Mouse (Mus musculus) liver, embryonic 14.5 days (tissue): ENCODE results near the gene Sbk1. TPM values are rescaled to one million over a fixed set of nuclear protein-coding genes. Genes with fewer than 3 reads are reported as not detected.
A peak's percentile ranks its signal among the peaks of the same experiment; 100 is the strongest.

Experiments
- ATAC-seq: fragments of 200-750 bp; cut with Nextera tagmentation; 2 replicates; pipeline ENCODE4 v1.8.0; 2017; ENCODE audit warnings: moderate number of reproducible peaks, mild to moderate bottlenecking, moderate library complexity; ENCODE audit not compliant: insufficient read depth
- DNase-seq, 3 experiments: peaks; one replicate each; pipeline ENCODE4 v3.0.0-alpha.2; 2012 to 2013; ENCODE audit warnings: low read depth in 3 of 3, low spot score in 3 of 3
- H3K27ac ChIP-seq: fragments of 300-500 bp; sonication (generic); 2 replicates; pipeline ENCODE4 v1.5.1; 2014; ENCODE audit warnings: moderate library complexity, mild to moderate bottlenecking, control low read depth, inconsistent platforms
- H3K27me3 ChIP-seq: fragments of 300-500 bp; sonication (generic); 2 replicates; pipeline ENCODE4 v1.6.1; 2014; ENCODE audit warnings: mild to moderate bottlenecking, low read length, moderate library complexity; ENCODE audit not compliant: control insufficient read depth, insufficient read depth
- H3K36me3 ChIP-seq: fragments of 300-500 bp; sonication (generic); replicated peaks from 2 replicates; pipeline ENCODE4 v1.6.1; 2014; ENCODE audit warnings: low read depth; ENCODE audit not compliant: control insufficient read depth, insufficient read depth
- H3K4me1 ChIP-seq, 2 experiments: fragments of 200-500 bp in 1 of 2; fragments of 300-500 bp in 1 of 2; sonication (generic) in 1 of 2; replicated peaks; 2 replicates each; pipeline ENCODE4 v1.6.1; 2012 to 2014; ENCODE audit warnings: antibody characterized with exemption in 1 of 2, inconsistent platforms in 1 of 2, low read length in 1 of 2; ENCODE audit not compliant: control insufficient read depth in 2 of 2, insufficient read depth in 2 of 2
- H3K4me2 ChIP-seq: fragments of 300-500 bp; sonication (generic); 2 replicates; pipeline ENCODE4 v1.6.1; 2014; ENCODE audit warnings: low read depth, mild to moderate bottlenecking, control low read depth, moderate library complexity
- H3K4me3 ChIP-seq, 2 experiments: fragments of 200-500 bp in 1 of 2; fragments of 300-500 bp in 1 of 2; sonication (generic) in 1 of 2; 2 replicates each; pipeline ENCODE4 v1.5.1; 2012 to 2014; ENCODE audit warnings: low read depth in 2 of 2, low read length in 2 of 2, mild to moderate bottlenecking in 2 of 2, control low read depth in 1 of 2, inconsistent platforms in 1 of 2, moderate library complexity in 1 of 2; ENCODE audit not compliant: insufficient read depth in 1 of 2
- H3K9ac ChIP-seq: fragments of 300-500 bp; sonication (generic); replicated peaks from 2 replicates; pipeline ENCODE4 v1.6.1; 2014; ENCODE audit warnings: mild to moderate bottlenecking, control low read depth, moderate library complexity
- H3K9me3 ChIP-seq: fragments of 300-500 bp; sonication (generic); 2 replicates; pipeline ENCODE4 v1.6.1; 2016; ENCODE audit warnings: low read length, mixed read lengths; ENCODE audit not compliant: control insufficient read depth
- CTCF ChIP-seq: IDR thresholded peaks from 2 replicates; pipeline ENCODE4 v1.5.1; 2016; ENCODE audit warnings: antibody characterized with exemption, low read depth, control low read depth
- EP300 ChIP-seq: IDR thresholded peaks from 2 replicates; pipeline ENCODE4 v1.6.1; 2016; ENCODE audit warnings: antibody characterized with exemption, low read depth
- WGBS: fragments of 180-500 bp; shearing (Covaris S2); extraction: QIAGEN DNeasy Blood & Tissue Kit; methylation state at CpG from one replicate; pipeline ENCODE4 v1.1.7; 2014; ENCODE audit not compliant: insufficient replicate concordance; 5-methylcytosine and 5-hydroxymethylcytosine counted together
- polyA plus RNA-seq, 2 experiments: library from polyadenylated mRNA; depleted of rRNA in 1 of 2; stranded (reverse) in 1 of 2; unstranded in 1 of 2; fragments of >200 nt; fragmentation: Nextera tagmentation in 1 of 2; extraction: Ambion mirVana in 1 of 2; gene quantifications; 2 replicates each; pipeline versions ENCODE4 v1.2.1 to v1.2.3; 2012 to 2014

Gene Sbk1
- polyA plus RNA-seq, 2 experiments = 0.86 to 0.90 TPM

DNA sequence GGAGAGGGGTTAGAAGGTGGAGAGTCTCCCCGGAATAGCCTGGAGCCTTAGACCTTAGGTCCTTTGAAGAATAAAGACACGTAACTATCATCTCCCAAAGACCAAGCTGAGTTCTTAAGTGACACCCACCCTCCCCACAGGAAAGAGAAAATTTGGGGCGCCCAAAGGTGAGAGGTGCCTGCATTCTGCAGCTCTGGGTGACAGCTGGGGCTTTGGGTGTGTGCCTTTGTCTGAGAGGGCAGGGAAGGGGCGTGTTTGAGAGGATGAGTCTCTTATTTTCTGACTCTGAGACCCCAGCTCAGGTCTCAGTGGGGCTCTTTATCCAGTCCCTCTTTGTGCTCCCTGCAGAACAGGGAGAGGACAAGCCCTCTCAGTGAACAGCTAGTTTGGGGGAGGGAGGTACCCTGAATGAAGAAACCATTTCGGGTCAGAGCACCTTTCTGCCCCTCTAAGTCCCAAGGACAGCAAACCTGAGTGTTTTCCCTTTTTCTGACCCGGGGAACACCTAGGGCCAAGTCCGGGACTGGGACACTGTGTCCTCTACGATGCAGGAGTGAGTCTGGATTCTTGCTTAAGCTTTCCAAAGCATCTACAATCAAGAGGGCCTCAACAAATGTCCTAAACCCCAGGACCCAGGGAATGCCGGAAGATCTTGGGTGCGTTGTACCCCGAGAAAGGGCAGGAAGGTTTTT lies 1.1 kb downstream of the Sbk1 start:
- Histone ChIP-seq H3K36me3 (no peaks in the 10 kb centered on the region), H3K27ac (no peak overlapping the region), H3K9ac (no peak overlapping the region), H3K4me2 (peak overlapping the region; percentile 80), H3K4me1 (peaks cover 0 to 10% of the 10 kb centered on the region in 2 experiments), H3K27me3 (peaks cover 38% of the 10 kb centered on the region), H3K9me3 (no peaks in the 10 kb centered on the region), H3K4me3 (peak overlapping the region; percentile 51 to 58; a peak in 3 of 4 replicates)
- TF ChIP-seq CTCF (no peak), EP300 (no peak)
- ATAC-seq = no peak
- WGBS = 23% methylated on average over 11 of the region's 11 CpGs
- no peak for DNase-seq

DNA sequence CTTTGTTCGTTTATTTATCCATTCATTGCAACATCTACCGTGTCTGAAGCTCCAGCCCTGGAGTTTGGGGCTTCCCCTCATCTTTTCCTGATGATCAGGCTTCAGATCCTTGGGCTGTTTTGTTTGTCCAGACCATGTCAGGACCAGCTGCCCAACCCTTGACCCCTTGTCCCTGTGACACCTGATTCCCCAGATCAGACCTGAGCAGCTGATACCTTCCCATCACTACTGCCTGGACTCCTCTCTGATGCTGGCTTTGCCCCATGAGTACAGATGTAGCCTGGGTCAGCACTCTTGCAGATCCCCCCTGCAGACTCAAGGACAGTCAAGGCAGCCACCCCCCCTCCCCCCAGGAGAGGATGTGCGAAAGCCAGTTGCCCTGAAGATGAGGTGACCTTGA lies 1.7 kb downstream of the Sbk1 start:
- Histone ChIP-seq H3K36me3 (no peaks in the 10 kb centered on the region), H3K27ac (no peak overlapping the region), H3K9me3 (no peaks in the 10 kb centered on the region), H3K4me2 (peak overlapping the region; percentile 80; the same call in 1 of the 2 replicates), H3K9ac (no peak overlapping the region), H3K27me3 (peaks cover 38% of the 10 kb centered on the region), H3K4me1 (peaks cover 0 to 10% of the 10 kb centered on the region in 2 experiments), H3K4me3 (no peak overlapping the region)
- DNase-seq = no peak
- 39% methylated on average over 3 of the region's 3 CpGs for WGBS
- no peak for ATAC-seq
- no peak for TF ChIP-seq CTCF
- TF ChIP-seq EP300 = no peak

DNA sequence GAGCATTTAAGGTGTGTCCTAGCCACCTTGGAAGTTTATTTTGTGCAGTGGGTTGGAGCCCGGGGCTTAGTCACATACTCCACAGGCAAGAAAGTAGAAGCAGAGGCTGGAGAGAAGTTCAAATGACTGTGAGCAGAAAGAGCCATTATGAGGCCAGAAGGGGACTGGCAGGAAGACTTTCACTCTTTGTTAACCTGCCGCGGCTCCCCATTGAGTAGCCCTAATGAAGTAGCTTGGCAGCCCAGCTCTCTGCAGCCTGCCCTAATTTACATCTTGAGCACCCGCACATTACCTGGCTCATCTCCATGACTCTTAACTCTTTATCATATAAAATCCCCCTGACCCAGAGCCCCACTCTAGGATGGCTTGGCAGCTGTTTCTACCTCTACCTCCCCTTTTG lies 2.2 kb downstream of the Sbk1 start:
- peaks cover 0 to 10% of the 10 kb centered on the region in 2 experiments for H3K4me1 ChIP-seq
- H3K9me3 ChIP-seq = no peaks in the 10 kb centered on the region
- no peaks in the 10 kb centered on the region for H3K36me3 ChIP-seq
- H3K27ac ChIP-seq = no peak overlapping the region
- TF ChIP-seq CTCF (no peak), EP300 (no peak)
- whole genome bisulfite sequencing = 50% methylated on average over 4 of the region's 4 CpGs
- ATAC-seq (no peak), DNase-seq (no peak)
- peaks cover 38% of the 10 kb centered on the region for H3K27me3 ChIP-seq
- no peak overlapping the region for H3K4me3 ChIP-seq
- H3K9ac ChIP-seq = no peak overlapping the region
- no peak overlapping the region for H3K4me2 ChIP-seq

DNA sequence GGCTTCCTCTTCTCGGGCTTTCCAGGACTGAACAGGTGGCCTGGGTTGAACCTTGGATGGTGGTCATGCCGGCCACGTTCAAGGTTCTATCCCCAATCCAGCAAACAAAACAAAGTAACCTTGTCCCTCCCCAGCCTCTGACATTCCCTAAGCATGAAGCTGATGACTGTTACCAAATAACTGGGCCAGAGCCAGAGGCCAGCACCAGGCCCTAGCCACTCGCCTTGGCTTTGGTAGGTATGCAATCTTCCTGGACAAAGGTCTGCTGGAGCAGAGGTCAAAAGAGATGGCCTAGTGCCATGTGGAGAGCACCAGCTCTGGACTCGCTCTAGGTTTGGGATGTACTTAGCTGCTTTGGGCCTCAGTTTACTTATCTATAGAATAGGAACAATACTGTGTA lies 3.3 kb downstream of the Sbk1 start:
- H3K4me1 ChIP-seq = peaks cover 0 to 10% of the 10 kb centered on the region in 2 experiments
- WGBS = 62% methylated on average over 5 of the region's 5 CpGs
- no peak overlapping the region for H3K27ac ChIP-seq
- no peaks in the 10 kb centered on the region for H3K9me3 ChIP-seq
- H3K4me2 ChIP-seq = no peak overlapping the region
- ATAC-seq (no peak), DNase-seq (peak in 1 of 3 experiments; percentile 17)
- no peaks in the 10 kb centered on the region for H3K36me3 ChIP-seq
- no peak overlapping the region for H3K4me3 ChIP-seq
- peaks cover 35% of the 10 kb centered on the region for H3K27me3 ChIP-seq
- H3K9ac ChIP-seq = no peak overlapping the region
- TF ChIP-seq CTCF = no peak
- TF ChIP-seq EP300 = no peak

DNA sequence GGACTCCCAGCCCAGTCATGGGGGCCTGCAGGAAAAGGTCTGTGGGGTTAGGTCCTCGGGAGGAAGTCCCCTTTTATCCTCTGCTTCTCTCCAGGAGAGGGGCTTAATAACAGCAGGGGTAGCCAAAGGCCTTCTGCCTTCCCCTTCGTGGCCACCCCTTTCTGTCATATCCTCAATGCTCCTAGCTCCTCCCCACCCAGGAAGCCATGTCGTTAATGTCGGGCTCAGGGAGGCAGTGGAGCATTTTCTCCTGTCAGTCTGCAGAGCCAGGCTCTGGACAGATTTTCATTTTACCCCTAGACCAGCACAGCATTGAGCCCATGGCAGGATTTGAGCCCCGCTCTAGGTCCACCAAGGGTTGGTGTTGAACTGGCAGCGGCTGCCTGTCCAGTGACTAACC lies 3.9 kb downstream of the Sbk1 start:
- Histone ChIP-seq H3K9ac (no peak overlapping the region), H3K36me3 (no peaks in the 10 kb centered on the region), H3K4me1 (peaks cover 0 to 10% of the 10 kb centered on the region in 2 experiments), H3K9me3 (no peaks in the 10 kb centered on the region), H3K27ac (no peak overlapping the region), H3K4me3 (no peak overlapping the region), H3K27me3 (peaks cover 30% of the 10 kb centered on the region), H3K4me2 (no peak overlapping the region)
- TF ChIP-seq EP300 (no peak), CTCF (no peak)
- 33% methylated on average over 6 of the region's 6 CpGs for WGBS
- no peak for ATAC-seq
- no peak for DNase-seq
